Mouse (Mus musculus) monocyte, adult 5-6 weeks (primary cell): ENCODE data around the gene Ndufs3. TPM values are rescaled to one million over a fixed set of nuclear protein-coding genes. Genes with fewer than 3 reads are reported as not detected.
"Not testable (repeated sequence)": the region's sequence is repeated elsewhere in the genome, so short reads cannot be mapped to it uniquely, and the experiment has no call there.

Experiments
- ATAC-seq: fragments of 153-309, 156-312 bp; replicated peaks from 2 replicates; pipeline ENCODE4 v1.8.0; 2017; ENCODE audit warnings: mild to moderate bottlenecking; ENCODE audit not compliant: low TSS enrichment, insufficient number of reproducible peaks, severe bottlenecking, poor library complexity, low FRiP score
- total RNA-seq: library from RNA; stranded (forward); fragments of 200-1000, 200-491, 200-594 nt; gene quantifications from 3 replicates; pipeline ENCODE4 v1.2.3, GENCODE M21; 2017

Ndufs3 gene
- total RNA-seq, 1 experiment from 2014 or later = 72.9 TPM

- ATAC-seq = no peak
Observed at GRCm38 (mm10) chr2:90913671-90914070, 9.0 kb upstream of the Ndufs3 start.

GRCm38 (mm10) chr2:90911668-90912067 lies 7.0 kb upstream of the Ndufs3 start:
- ATAC-seq = no peak

- no peak for ATAC-seq
Observed at GRCm38 (mm10) chr2:90910861-90911260, 6.2 kb upstream of the Ndufs3 start.

- no peak for ATAC-seq
Observed at GRCm38 (mm10) chr2:90906721-90907120, 2.1 kb upstream of the Ndufs3 start.

GRCm38 (mm10) chr2:90904856-90905224 lies 213 bp upstream of the Ndufs3 start:
- ATAC-seq = no peak

GRCm38 (mm10) chr2:90903398-90903797 lies 1.2 kb downstream of the Ndufs3 start:
- no peak for ATAC-seq

GRCm38 (mm10) chr2:90894299-90894677 lies 10.3 kb downstream of the Ndufs3 start:
- ATAC-seq = not testable (repeated sequence)

GRCm38 (mm10) chr2:90893673-90894298 lies 10.8 kb downstream of the Ndufs3 start:
- ATAC-seq = no peak

- ATAC-seq = no peak
Observed at GRCm38 (mm10) chr2:90889550-90890548, 14.8 kb downstream of the Ndufs3 start.

- ATAC-seq = no peak
Observed at GRCm38 (mm10) chr2:90887627-90888026, 17.0 kb downstream of the Ndufs3 start.

GRCm38 (mm10) chr2:90886436-90886835 lies 18.2 kb downstream of the Ndufs3 start:
- no peak for ATAC-seq

GRCm38 (mm10) chr2:90885218-90886041 lies 19.2 kb downstream of the Ndufs3 start, which contains the start of gene C1qtnf4:
Gene C1qtnf4 (plus strand): TSS chr2:90885860.
- no peak for ATAC-seq

- no peak for ATAC-seq
Observed at GRCm38 (mm10) chr2:90881824-90882223, 22.8 kb downstream of the Ndufs3 start.

- no peak for ATAC-seq
Observed at GRCm38 (mm10) chr2:90880144-90880785, 24.4 kb downstream of the Ndufs3 start.

GRCm38 (mm10) chr2:90879419-90879818 lies 25.2 kb downstream of the Ndufs3 start:
- ATAC-seq = no peak

- ATAC-seq = no peak
Observed at GRCm38 (mm10) chr2:90877584-90878259, 26.9 kb downstream of the Ndufs3 start.

GRCm38 (mm10) chr2:90875239-90875638 lies 29.4 kb downstream of the Ndufs3 start:
- no peak for ATAC-seq

GRCm38 (mm10) chr2:90874025-90874424 lies 30.6 kb downstream of the Ndufs3 start:
- ATAC-seq = no peak
